Mouse (Mus musculus) liver, postnatal 0 days (tissue): Measurements from ENCODE around the gene Slc25a43.

Experiments
- CTCF ChIP-seq: sonication (generic); IDR thresholded peaks from 2 replicates; pipeline ENCODE4 v1.5.1; 2016; ENCODE audit warnings: antibody characterized with exemption, low read depth
- EP300 ChIP-seq: IDR thresholded peaks from 2 replicates; pipeline ENCODE4 v1.6.1; 2016; ENCODE audit warnings: antibody characterized with exemption, low read depth, mild to moderate bottlenecking

DNA sequence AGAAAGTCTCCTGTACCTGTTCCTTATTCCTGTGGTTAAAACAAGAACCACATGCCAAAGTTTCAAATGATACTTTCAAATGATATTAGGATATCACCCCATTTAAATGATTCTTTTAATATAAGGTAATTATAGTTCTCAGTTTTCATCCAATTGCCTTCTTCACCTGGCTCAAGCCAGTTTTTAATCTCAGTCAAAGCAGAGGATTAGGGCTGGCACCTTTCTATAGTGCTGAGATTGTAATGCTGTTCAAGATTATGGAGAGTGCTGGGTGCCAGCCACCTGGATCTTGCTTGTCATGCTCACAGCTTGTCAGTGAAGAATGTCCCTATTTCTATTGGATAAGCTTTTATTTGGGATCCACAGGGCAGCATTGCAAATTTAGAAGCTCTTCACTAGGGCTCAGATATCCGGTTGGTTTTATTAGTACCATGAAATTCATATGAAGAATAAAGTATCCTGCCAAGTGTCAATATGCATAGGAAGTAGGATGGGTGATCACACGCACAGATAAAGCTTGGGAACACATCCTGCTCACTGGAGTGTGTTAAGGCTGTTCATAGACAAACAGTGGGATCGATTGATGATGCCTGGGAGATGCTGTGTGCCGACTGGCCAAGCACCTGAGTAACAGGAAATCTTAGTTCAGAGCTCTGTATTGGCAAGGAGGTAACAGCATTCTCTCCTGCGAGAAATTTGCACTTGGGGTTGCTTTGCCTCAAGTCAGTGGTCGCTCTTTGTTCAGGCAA, 55.8 kb downstream of the Slc25a43 start:
- no peak for TF ChIP-seq CTCF
- no peak for TF ChIP-seq EP300
